Mouse (Mus musculus) liver, postnatal 0 days (tissue): ENCODE data around the gene Atp6v0b.

ENCODE experiments used
- CTCF ChIP-seq: sonication (generic); IDR thresholded peaks from 2 replicates; pipeline ENCODE4 v1.5.1; 2016; ENCODE audit warnings: antibody characterized with exemption, low read depth
- EP300 ChIP-seq: IDR thresholded peaks from 2 replicates; pipeline ENCODE4 v1.6.1; 2016; ENCODE audit warnings: antibody characterized with exemption, low read depth, mild to moderate bottlenecking

DNA sequence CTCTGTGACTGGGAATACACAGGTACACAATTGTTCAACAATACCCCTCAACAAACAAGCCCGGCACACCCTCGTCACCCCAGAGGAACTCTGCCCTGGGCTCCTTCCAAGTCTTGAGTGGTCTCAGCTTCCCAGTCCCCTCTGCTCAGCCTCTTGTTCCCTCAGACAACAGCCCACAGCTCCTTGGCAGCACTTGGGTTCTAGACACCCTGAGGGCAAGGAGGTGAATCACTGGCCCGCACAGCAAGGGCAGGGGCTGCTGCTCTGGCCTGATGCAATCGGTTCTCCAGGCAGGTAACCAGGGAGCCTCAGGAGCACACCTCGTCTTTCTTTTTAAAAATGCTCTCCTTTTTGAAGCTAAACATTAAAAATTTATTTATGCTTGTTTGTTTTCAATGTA lies 46.1 kb upstream of the Atp6v0b start:
- no peak for TF ChIP-seq CTCF
- TF ChIP-seq EP300: no peak
